Mouse (Mus musculus) forelimb bud, embryonic 11.5 days (tissue): ENCODE measurements around the gene Rbm28.
A peak's percentile ranks its signal among the peaks of the same experiment; 100 is the strongest.

Experiments used
- DNase-seq: peaks from one replicate; pipeline ENCODE4 v3.0.0-alpha.2; 2012; ENCODE audit warnings: low read depth, low spot score

The Rbm28 gene

GRCm38 (mm10) chr6:29164314-29165244, at the start of gene Rbm28:
Gene Rbm28 (minus strand): TSS chr6:29165006.
- DNase-seq: peak; percentile 94

- no peak for DNase-seq
Measured at GRCm38 (mm10) chr6:29214245-29214644, 49.4 kb upstream of the Rbm28 start.

GRCm38 (mm10) chr6:29213436-29213835, 48.6 kb upstream of the Rbm28 start:
- no peak for DNase-seq

GRCm38 (mm10) chr6:29211806-29212492, 47.1 kb upstream of the Rbm28 start:
- DNase-seq: peak; percentile 76

- no peak for DNase-seq
Measured at GRCm38 (mm10) chr6:29211146-29211545, 46.3 kb upstream of the Rbm28 start.

GRCm38 (mm10) chr6:29210231-29210936, 45.6 kb upstream of the Rbm28 start:
- no peak for DNase-seq

- no peak for DNase-seq
Measured at GRCm38 (mm10) chr6:29208178-29208577, 43.4 kb upstream of the Rbm28 start.

GRCm38 (mm10) chr6:29207017-29207416, 42.2 kb upstream of the Rbm28 start:
- DNase-seq: no peak

GRCm38 (mm10) chr6:29206006-29206405, 41.2 kb upstream of the Rbm28 start:
- no peak for DNase-seq

- peak; percentile 66 for DNase-seq
Measured at GRCm38 (mm10) chr6:29204932-29205614, 40.3 kb upstream of the Rbm28 start.

GRCm38 (mm10) chr6:29203861-29204585, 39.2 kb upstream of the Rbm28 start:
- no peak for DNase-seq

- DNase-seq: no peak
Measured at GRCm38 (mm10) chr6:29203096-29203495, 38.3 kb upstream of the Rbm28 start.

GRCm38 (mm10) chr6:29201988-29202387, 37.2 kb upstream of the Rbm28 start:
- DNase-seq: no peak

GRCm38 (mm10) chr6:29201341-29201740, 36.5 kb upstream of the Rbm28 start:
- no peak for DNase-seq

- DNase-seq: no peak
Measured at GRCm38 (mm10) chr6:29200496-29200895, 35.7 kb upstream of the Rbm28 start.

- DNase-seq: no peak
Measured at GRCm38 (mm10) chr6:29199223-29199855, 34.5 kb upstream of the Rbm28 start.

GRCm38 (mm10) chr6:29198309-29199222, 33.8 kb upstream of the Rbm28 start:
- DNase-seq: peak; percentile 93

GRCm38 (mm10) chr6:29195846-29196698, 31.3 kb upstream of the Rbm28 start:
- no peak for DNase-seq
